Mouse (Mus musculus): ENCODE results near the gene Bst1. TPM values are rescaled to one million over a fixed set of nuclear protein-coding genes. Genes with fewer than 3 reads are reported as not detected.

The Bst1 gene
- polyA plus RNA-seq, 1 experiment from 2014 or later, result 0.55 TPM

DNA sequence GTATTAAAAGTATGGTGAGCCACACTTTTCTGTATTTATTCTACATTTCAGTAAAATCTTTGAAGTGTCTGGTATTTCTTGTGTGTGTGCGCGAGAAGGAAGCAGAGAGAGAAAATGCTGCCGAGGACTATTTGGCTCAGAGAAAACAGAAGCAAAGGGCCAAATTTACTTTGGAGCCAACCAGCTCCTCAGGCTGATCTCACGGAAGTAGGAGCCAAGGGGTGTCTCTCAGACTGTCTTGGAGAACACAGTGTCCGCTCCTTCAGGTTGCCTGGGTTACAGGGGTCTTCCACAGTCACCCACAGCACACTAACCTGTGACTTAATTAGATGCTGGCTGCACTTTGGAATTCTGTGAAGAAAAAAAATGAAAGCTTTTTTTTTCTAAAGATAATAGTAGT lies 26.4 kb downstream of the Bst1 start:
- ATAC-seq (replicated peaks; ENCODE audit: low FRiP score), result no peak
- H3K36me3 ChIP-seq, result no peaks in the 10 kb centered on the region
- H3K4me2 ChIP-seq, result no peak overlapping the region
- no peaks in the 10 kb centered on the region for H3K27me3 ChIP-seq
- WGBS, result 86% methylated on average over 5 of the region's 5 CpGs
- peaks cover 11% of the 10 kb centered on the region; the same call in 1 of the 2 replicates for H3K4me1 ChIP-seq
- H3K4me3 ChIP-seq (replicated peaks), result no peak overlapping the region
- H3K27ac ChIP-seq, result no peak overlapping the region
- no peak overlapping the region for H3K9ac ChIP-seq
- H3K9me3 ChIP-seq (replicated peaks), result no peaks in the 10 kb centered on the region

DNA sequence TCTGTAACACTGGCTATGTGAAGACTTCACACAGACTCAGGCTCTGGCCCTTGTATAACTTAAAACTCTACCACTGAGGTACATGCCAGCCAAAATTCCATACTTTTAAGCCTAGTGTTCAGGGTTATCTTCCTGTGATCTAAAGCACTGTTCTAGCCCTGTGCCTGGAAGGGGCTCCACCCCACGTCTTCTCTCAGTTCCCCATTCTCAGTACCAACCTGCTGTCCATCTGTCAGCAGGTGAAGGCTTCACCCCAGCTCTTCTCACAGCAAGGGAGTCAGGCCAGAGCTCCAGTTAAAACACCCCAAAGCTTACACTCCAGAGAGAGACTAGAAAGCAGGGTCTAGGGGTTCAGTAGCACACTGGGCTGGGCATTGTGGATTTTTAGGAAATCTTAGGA lies 27.0 kb downstream of the Bst1 start:
- Histone ChIP-seq H3K27ac (no peak overlapping the region), H3K9me3 (replicated peaks) (no peaks in the 10 kb centered on the region), H3K4me2 (no peak overlapping the region), H3K9ac (no peak overlapping the region), H3K4me1 (peaks cover 11% of the 10 kb centered on the region; the same call in 1 of the 2 replicates), H3K4me3 (replicated peaks) (no peak overlapping the region), H3K36me3 (no peaks in the 10 kb centered on the region), H3K27me3 (no peaks in the 10 kb centered on the region)
- 71% methylated on average over 1 of the region's 1 CpGs for WGBS
- ATAC-seq (replicated peaks; ENCODE audit: low FRiP score), result no peak

DNA sequence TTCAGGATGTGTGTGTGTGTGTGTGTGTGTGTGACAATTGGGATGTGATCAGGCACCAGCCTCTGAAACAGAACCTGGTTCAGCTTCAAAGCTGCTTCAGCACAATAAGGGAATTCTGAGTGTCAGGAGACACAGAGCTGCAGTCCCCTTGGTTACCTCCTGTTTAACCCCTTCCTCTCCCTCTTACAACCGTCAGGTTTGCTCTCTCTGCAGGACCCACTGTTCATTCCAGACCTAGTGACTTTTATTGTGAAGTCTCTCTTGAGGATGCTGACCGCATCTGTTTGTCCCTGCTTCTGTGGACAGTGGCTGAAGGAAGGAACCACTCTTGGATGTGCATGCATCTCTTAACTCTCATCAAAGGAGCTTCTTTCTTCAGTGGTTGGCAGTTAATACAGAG lies 27.5 kb downstream of the Bst1 start:
- Histone ChIP-seq H3K27ac (no peak overlapping the region), H3K27me3 (no peaks in the 10 kb centered on the region), H3K9ac (no peak overlapping the region), H3K4me2 (no peak overlapping the region), H3K4me1 (peaks cover 11% of the 10 kb centered on the region; the same call in 1 of the 2 replicates), H3K36me3 (no peaks in the 10 kb centered on the region), H3K4me3 (replicated peaks) (no peak overlapping the region), H3K9me3 (replicated peaks) (no peaks in the 10 kb centered on the region)
- WGBS, result 25% methylated on average over 2 of the region's 2 CpGs
- ATAC-seq (replicated peaks; ENCODE audit: low FRiP score), result no peak

DNA sequence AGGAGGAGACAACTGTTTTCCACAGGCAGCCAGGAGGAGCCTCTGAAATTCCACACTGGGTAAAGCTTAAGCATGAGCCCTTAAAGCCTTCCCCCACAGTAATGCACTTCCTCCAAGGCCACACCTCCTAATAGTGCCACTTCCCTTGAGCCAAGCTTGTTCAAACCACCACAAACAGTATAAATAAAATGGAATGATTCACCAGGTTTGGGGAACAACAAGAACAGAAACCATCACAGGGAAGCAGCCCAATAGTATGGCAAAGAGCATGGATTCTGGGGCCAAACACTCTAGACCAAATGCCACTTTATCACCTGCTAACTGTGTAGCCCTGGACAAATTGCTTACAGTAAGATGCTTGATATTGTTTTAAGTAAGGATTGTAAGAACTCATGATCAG lies 28.9 kb downstream of the Bst1 start:
- Histone ChIP-seq H3K36me3 (no peaks in the 10 kb centered on the region), H3K4me3 (replicated peaks) (no peak overlapping the region), H3K9me3 (replicated peaks) (no peaks in the 10 kb centered on the region; the same call in 1 of the 2 replicates), H3K27ac (no peak overlapping the region), H3K27me3 (no peaks in the 10 kb centered on the region), H3K9ac (no peak overlapping the region), H3K4me2 (no peak overlapping the region), H3K4me1 (peaks cover 10% of the 10 kb centered on the region; the same call in 1 of the 2 replicates)
- no peak for ATAC-seq (replicated peaks; ENCODE audit: low FRiP score)

DNA sequence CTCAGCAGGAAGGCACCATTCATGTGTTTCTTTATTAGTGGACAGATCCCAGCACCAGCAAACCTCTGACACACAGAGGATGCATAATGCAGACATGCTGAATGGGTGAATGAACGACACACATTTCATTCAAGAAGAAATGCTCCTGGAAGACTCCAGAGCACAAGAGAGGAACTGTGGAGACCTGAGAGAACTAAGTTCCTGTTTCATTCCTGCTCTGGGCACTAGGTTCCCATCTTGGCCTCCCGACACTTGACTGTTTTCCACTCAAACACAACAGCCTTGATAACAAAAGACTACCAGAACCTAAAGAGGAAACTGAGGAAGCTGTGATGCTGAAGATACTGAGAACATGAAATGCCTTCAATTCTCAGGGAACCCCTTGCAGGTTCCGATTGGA lies 29.6 kb downstream of the Bst1 start:
- no peaks in the 10 kb centered on the region; the same call in 1 of the 2 replicates for H3K9me3 ChIP-seq (replicated peaks)
- H3K4me2 ChIP-seq, result no peak overlapping the region
- no peak overlapping the region for H3K4me3 ChIP-seq (replicated peaks)
- H3K4me1 ChIP-seq, result peaks cover 8% of the 10 kb centered on the region; the same call in 1 of the 2 replicates
- H3K27me3 ChIP-seq, result no peaks in the 10 kb centered on the region
- no peak overlapping the region for H3K27ac ChIP-seq
- ATAC-seq (replicated peaks; ENCODE audit: low FRiP score), result no peak
- no peaks in the 10 kb centered on the region for H3K36me3 ChIP-seq
- 91% methylated on average over 3 of the region's 3 CpGs for WGBS
- no peak overlapping the region for H3K9ac ChIP-seq

DNA sequence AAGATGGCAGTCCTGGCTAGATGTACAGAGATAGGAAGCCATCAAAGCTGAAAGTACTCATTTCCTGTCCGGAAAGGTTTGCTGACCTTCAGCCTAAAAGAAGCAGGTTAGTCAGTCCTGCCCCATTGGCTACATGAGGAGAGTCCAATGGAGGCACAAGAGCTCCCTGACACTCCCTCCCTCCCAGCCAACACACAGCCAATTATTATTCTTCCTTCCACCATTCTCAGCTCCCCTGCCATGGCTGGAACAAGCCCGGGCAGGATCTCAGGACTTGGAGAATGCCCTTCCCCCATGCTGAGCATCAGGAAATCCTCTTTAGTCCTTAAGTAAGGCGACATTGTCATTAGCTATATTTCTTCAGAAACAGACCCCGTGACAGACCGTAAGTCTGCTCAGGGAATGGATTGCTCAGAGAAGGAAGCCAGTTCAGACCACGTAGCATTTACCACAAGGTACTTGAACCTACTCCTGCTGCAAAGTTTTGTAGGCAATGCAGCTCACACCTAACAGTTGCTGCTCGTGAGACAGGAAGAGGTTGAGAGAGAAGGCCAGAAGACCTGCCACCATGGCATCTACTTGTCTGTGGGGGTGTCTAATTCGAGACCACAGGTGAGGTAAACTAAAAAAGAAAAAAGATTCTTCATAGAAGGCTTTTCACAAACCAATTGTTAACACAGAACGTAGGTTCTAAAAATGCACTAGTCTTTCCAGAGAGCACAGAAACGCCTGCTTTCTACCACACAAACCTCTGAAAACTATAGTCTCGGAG lies 34.6 kb downstream of the Bst1 start:
- Histone ChIP-seq H3K4me1 (no peaks in the 10 kb centered on the region), H3K36me3 (no peaks in the 10 kb centered on the region), H3K9ac (no peak overlapping the region), H3K4me3 (replicated peaks) (no peak overlapping the region), H3K27ac (peak overlapping the region; percentile 72), H3K27me3 (no peaks in the 10 kb centered on the region), H3K9me3 (replicated peaks) (peaks cover 4% of the 10 kb centered on the region), H3K4me2 (no peak overlapping the region)
- no peak; the same call in 1 of the 2 replicates for ATAC-seq (replicated peaks; ENCODE audit: low FRiP score)
- 72% methylated on average over 11 of the region's 11 CpGs for WGBS

DNA sequence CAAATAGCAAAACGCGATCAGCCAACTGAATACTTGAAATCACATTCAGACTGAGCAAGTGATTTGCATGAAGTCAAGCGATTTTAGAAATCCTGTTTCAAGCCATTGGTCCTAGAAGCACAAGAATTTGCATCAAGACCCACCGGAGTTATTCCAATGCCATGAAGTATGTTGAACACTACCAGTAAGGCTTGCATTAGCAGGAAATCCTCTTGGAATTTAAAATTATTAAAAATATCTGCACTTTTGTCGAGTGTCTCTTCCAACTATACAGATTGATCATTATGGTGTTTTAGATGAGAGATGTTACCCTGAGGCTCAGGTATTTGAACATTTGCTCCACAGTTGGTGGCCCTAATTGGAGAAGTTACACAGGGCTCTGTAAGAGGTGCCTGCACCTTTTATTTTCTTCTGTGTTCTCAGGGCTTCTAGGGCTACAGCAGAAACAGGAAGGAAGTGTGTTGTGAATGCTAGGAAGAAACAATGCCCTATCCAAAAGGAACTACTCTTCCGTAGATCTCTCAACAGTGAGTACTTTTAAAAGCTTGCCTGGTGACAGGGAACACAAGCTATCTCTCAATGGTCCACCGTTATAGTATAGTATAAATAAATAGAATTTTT lies 35.3 kb downstream of the Bst1 start:
- Histone ChIP-seq H3K9ac (no peak overlapping the region), H3K36me3 (no peaks in the 10 kb centered on the region), H3K4me1 (no peaks in the 10 kb centered on the region), H3K27me3 (no peaks in the 10 kb centered on the region), H3K4me2 (no peak overlapping the region), H3K9me3 (replicated peaks) (peaks cover 4% of the 10 kb centered on the region), H3K27ac (peak overlapping the region; percentile 72), H3K4me3 (replicated peaks) (no peak overlapping the region)
- ATAC-seq (replicated peaks; ENCODE audit: low FRiP score), result no peak
- WGBS, result 84% methylated on average over 7 of the region's 7 CpGs

DNA sequence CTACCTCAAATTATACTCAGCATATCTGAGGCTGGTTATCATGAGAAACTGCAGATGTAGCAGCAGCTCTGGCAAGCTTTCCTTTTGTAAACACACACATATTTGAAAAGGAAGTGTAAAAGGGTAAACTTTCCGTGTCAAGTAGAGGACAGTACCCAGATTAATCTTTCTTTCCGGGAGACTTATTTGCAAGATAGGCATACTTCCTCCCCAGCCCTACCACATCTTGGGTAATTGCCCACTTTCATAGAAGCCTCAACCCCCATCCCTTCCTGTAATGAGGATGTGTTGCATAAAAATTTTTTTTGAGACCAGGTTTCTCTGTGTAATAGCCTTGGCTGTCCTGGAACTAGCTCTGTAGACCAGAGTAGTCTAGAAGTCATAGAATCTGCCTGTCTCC lies 37.1 kb downstream of the Bst1 start:
- no peaks in the 10 kb centered on the region for H3K27me3 ChIP-seq
- H3K27ac ChIP-seq, result peak overlapping the region; percentile 60; the same call in 1 of the 2 replicates
- 49% methylated on average over 2 of the region's 2 CpGs for WGBS
- peaks cover 4% of the 10 kb centered on the region for H3K9me3 ChIP-seq (replicated peaks)
- no peak for ATAC-seq (replicated peaks; ENCODE audit: low FRiP score)
- H3K4me1 ChIP-seq, result no peaks in the 10 kb centered on the region
- no peaks in the 10 kb centered on the region for H3K36me3 ChIP-seq
- H3K4me3 ChIP-seq (replicated peaks), result no peak overlapping the region
- H3K9ac ChIP-seq, result no peak overlapping the region
- no peak overlapping the region for H3K4me2 ChIP-seq

DNA sequence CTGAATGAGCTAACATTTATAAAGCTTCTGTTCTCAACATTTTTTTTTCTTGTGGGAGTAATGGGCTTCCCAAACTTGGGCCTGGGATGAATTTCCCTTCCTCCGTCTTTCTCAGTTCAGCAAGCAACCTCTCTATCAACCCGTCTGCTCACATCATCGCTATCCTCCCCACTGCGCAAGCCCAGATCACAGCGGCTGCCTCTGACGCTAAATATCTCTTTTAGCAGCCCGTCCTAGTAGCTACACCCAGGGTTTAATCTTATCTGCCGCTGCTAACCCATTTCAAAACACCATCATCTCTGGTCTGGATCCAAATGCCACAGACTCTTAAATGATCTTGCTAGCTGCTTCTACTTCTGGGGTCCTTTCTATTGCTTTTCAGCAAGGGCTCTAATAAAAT lies 41.0 kb downstream of the Bst1 start:
- no peak overlapping the region for H3K4me2 ChIP-seq
- H3K9me3 ChIP-seq (replicated peaks), result peaks cover 4% of the 10 kb centered on the region; the same call in 1 of the 2 replicates
- H3K9ac ChIP-seq, result no peak overlapping the region
- 89% methylated on average over 8 of the region's 8 CpGs for WGBS
- no peak for ATAC-seq (replicated peaks; ENCODE audit: low FRiP score)
- no peaks in the 10 kb centered on the region for H3K36me3 ChIP-seq
- 0 out of 2 replicates have a peak, but pooled peaks cover under 1% of the 10 kb centered on the region for H3K4me1 ChIP-seq
- no peaks in the 10 kb centered on the region for H3K27me3 ChIP-seq
- no peak overlapping the region for H3K27ac ChIP-seq
- no peak overlapping the region for H3K4me3 ChIP-seq (replicated peaks)

DNA sequence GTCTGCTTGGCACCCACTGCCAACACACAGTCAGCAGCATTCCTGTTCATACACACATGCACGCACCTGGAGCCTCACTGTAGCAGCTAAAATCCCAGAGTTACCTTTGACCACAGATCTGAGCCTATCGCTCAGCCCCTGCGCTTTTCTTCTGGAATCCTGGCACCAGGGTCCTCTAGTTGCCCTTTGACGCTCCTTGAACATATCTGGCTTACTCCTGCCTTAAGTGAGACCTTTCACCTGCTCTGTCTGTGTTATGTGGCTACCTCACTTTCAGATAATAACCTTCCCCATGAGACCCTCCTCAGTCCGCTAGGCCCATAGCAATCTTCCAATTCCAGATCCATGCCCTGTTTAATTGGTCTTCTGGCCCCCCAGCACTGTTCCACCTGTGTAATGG lies 41.4 kb downstream of the Bst1 start:
- no peak overlapping the region for H3K9ac ChIP-seq
- 0 out of 2 replicates have a peak, but pooled peaks cover 3% of the 10 kb centered on the region for H3K4me1 ChIP-seq
- H3K36me3 ChIP-seq, result no peaks in the 10 kb centered on the region
- no peak overlapping the region for H3K4me3 ChIP-seq (replicated peaks)
- ATAC-seq (replicated peaks; ENCODE audit: low FRiP score), result no peak
- H3K27me3 ChIP-seq, result no peaks in the 10 kb centered on the region
- peaks cover 4% of the 10 kb centered on the region; the same call in 1 of the 2 replicates for H3K9me3 ChIP-seq (replicated peaks)
- 88% methylated on average over 5 of the region's 5 CpGs for WGBS
- H3K27ac ChIP-seq, result no peak overlapping the region
- no peak overlapping the region for H3K4me2 ChIP-seq

DNA sequence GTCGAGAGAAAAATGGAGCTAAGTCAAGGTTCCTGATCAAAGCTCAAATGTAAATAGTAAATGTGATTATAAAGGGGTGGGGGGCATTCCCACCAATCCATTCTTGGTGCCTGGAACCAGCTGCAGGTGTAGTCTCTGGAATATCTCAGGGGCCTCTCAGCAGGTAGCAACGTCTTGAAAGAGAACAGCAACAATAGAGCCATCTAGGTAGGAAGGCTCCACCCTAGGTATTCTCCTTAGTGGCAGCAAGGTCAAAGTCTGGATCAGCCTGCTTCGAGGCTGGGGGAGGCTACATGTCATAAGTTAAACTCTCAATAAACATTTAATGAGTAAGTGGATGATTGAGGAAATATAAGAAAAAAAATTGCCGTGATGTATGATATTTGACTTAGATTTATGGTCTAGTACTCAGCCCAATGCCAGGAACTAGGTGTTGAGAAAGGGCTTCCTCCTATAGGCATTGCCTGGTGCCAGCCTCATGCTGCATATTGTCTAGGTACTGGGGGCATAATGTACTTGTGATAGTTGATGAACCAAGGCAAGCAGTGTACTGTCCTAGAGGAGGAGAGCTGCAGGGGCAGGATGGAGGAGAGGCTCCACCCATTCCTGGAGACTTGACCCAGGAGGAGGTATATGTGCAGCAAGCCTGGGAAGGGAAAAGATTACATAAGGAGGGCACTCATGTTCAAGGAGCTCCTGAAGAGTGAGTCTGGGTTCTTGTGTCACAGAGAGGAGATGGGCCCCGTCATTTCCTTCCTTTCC lies 42.2 kb downstream of the Bst1 start:
- Histone ChIP-seq H3K4me1 (0 out of 2 replicates have a peak, but pooled peaks cover 5% of the 10 kb centered on the region), H3K9ac (no peak overlapping the region), H3K4me3 (replicated peaks) (no peak overlapping the region), H3K36me3 (no peaks in the 10 kb centered on the region), H3K27ac (no peak overlapping the region), H3K9me3 (replicated peaks) (peaks cover 4% of the 10 kb centered on the region; the same call in 1 of the 2 replicates), H3K4me2 (no peak overlapping the region), H3K27me3 (no peaks in the 10 kb centered on the region)
- WGBS, result 65% methylated on average over 5 of the region's 5 CpGs
- ATAC-seq (replicated peaks; ENCODE audit: low FRiP score), result no peak

DNA sequence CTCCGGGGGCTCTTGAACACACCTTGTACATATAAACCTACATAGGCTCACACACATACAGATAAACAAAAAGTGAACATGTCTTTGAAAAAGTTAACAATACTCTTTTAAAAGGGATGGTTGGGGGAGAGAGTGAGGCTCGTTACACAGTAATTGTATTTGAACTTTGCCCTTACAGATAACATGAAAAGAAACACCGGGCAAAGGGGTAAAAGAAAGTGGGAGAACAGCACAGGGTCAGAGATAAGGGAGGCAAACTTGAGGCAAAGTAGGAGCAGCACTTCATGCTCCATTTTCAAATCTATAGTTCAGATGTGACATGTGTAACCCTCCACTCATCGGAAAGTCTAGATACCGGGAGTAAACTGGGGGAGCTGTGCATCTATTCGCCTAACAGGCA lies 45.0 kb downstream of the Bst1 start:
- 66% methylated on average over 6 of the region's 6 CpGs for WGBS
- no peak overlapping the region for H3K4me2 ChIP-seq
- no peak overlapping the region for H3K27ac ChIP-seq

More for the DNA sequence above, 45.0 kb downstream of the Bst1 start:
- no peak overlapping the region for H3K4me3 ChIP-seq (replicated peaks)
- no peaks in the 10 kb centered on the region for H3K36me3 ChIP-seq
- peaks cover 8% of the 10 kb centered on the region for H3K4me1 ChIP-seq
- no peak overlapping the region for H3K9ac ChIP-seq
- no peaks in the 10 kb centered on the region for H3K9me3 ChIP-seq (replicated peaks)
- no peak for ATAC-seq (replicated peaks; ENCODE audit: low FRiP score)
- H3K27me3 ChIP-seq, result no peaks in the 10 kb centered on the region
